Mouse (Mus musculus) CH12.LX (cell line): Measurements from ENCODE around the gene L2hgdh. TPM values are rescaled to one million over a fixed set of nuclear protein-coding genes. Genes with fewer than 3 reads are reported as not detected.

Experiments used
- DNase-seq: peaks from one replicate; pipeline ENCODE4 v3.0.0-alpha.2; 2013; ENCODE audit errors: extremely low read depth
- H3K27ac ChIP-seq: 2 replicates; pipeline ENCODE4 v1.5.1; 2012; ENCODE audit warnings: low read depth, mild to moderate bottlenecking, control low read depth, moderate library complexity; ENCODE audit not compliant: insufficient read depth
- H3K27me3 ChIP-seq: replicated peaks from 2 replicates; pipeline ENCODE3; 2012; ENCODE audit warnings: inconsistent platforms
- H3K36me3 ChIP-seq, 2 experiments: replicated peaks in 1 of 2; 2 replicates each; pipeline versions ENCODE3 to v1.6.1; 2012; ENCODE audit warnings: inconsistent platforms in 1 of 2, low read length in 1 of 2, mild to moderate bottlenecking in 1 of 2, mixed read lengths in 1 of 2, moderate library complexity in 1 of 2; ENCODE audit not compliant: control insufficient read depth in 1 of 2, insufficient read depth in 1 of 2
- H3K4me1 ChIP-seq, 2 experiments: 2 replicates each; pipeline ENCODE4 v1.6.1; 2012; ENCODE audit warnings: inconsistent platforms in 1 of 2, moderate library complexity in 1 of 2; ENCODE audit not compliant: insufficient read depth in 2 of 2, control insufficient read depth in 1 of 2
- H3K4me2 ChIP-seq: 2 replicates; pipeline ENCODE4 v1.6.1; 2012; ENCODE audit warnings: low read depth, mild to moderate bottlenecking, control low read depth; ENCODE audit not compliant: poor library complexity, insufficient read depth, severe bottlenecking
- H3K4me3 ChIP-seq, 3 experiments: fragments of 150-350 bp in 1 of 3; sonication (generic) in 1 of 3; replicated peaks in 1 of 3; 2 replicates each; pipeline versions ENCODE3 to v1.5.1; 2011 to 2012; ENCODE audit warnings: low read depth in 2 of 3, low read length in 2 of 3, mild to moderate bottlenecking in 2 of 3, moderate library complexity in 2 of 3, control low read depth in 1 of 3, improper control_type of control experiment in 1 of 3, inconsistent platforms in 1 of 3, mixed read lengths in 1 of 3; ENCODE audit not compliant: poor library complexity in 1 of 3
- H3K79me2 ChIP-seq: replicated peaks from 2 replicates; pipeline ENCODE4 v1.6.1; 2012; ENCODE audit warnings: mild to moderate bottlenecking, moderate library complexity; ENCODE audit not compliant: control insufficient read depth, poor library complexity, insufficient read depth, severe bottlenecking; ENCODE audit errors: extremely low read depth
- H3K9ac ChIP-seq: 2 replicates; pipeline ENCODE4 v1.6.1; 2012; ENCODE audit warnings: low read depth, mild to moderate bottlenecking, control low read depth, moderate library complexity; ENCODE audit not compliant: insufficient read depth
- H3K9me3 ChIP-seq: replicated peaks from 2 replicates; pipeline ENCODE3; 2012; ENCODE audit warnings: low read length, inconsistent platforms, mixed read lengths
- CHD2 ChIP-seq: IDR thresholded peaks from 2 replicates; pipeline ENCODE4 v1.6.1; 2011; ENCODE audit warnings: low read length, improper control_type of control experiment
- CTCF ChIP-seq, 2 experiments: IDR thresholded peaks in 1 of 2; conservative IDR thresholded peaks in 1 of 2; 2 replicates each; pipeline ENCODE4 v1.5.1; 2011 to 2012; ENCODE audit warnings: low read depth in 2 of 2, low read length in 2 of 2, improper control_type of control experiment in 1 of 2, inconsistent platforms in 1 of 2, mild to moderate bottlenecking in 1 of 2, moderate library complexity in 1 of 2
- HCFC1 ChIP-seq: IDR thresholded peaks from 2 replicates; pipeline ENCODE4 v1.6.1; 2012; ENCODE audit warnings: low read depth, mild to moderate bottlenecking, inconsistent platforms, low read length, improper control_type of control experiment
- JUN ChIP-seq: IDR thresholded peaks from 2 replicates; pipeline ENCODE4 v1.6.1; 2011; ENCODE audit warnings: low read depth, mild to moderate bottlenecking, low read length, improper control_type of control experiment, moderate library complexity; ENCODE audit not compliant: insufficient read depth
- JUND ChIP-seq: conservative IDR thresholded peaks from 2 replicates; pipeline ENCODE4 v1.6.1; 2011; ENCODE audit warnings: low read depth, low read length, improper control_type of control experiment
- KAT2A ChIP-seq: IDR thresholded peaks from 2 replicates; pipeline ENCODE4 v1.6.1; 2012; ENCODE audit warnings: low read length, improper control_type of control experiment, inconsistent platforms; ENCODE audit not compliant: insufficient replicate concordance
- MYC ChIP-seq: IDR thresholded peaks from 2 replicates; pipeline ENCODE4 v1.6.1; 2011; ENCODE audit warnings: low read depth, mild to moderate bottlenecking, improper control_type of control experiment, low read length
- NRF1 ChIP-seq: IDR thresholded peaks from 2 replicates; pipeline ENCODE4 v1.6.1; 2014; ENCODE audit warnings: low read depth, mild to moderate bottlenecking, inconsistent platforms, low read length, improper control_type of control experiment, moderate library complexity
- POLR2A ChIP-seq: IDR thresholded peaks from 2 replicates; pipeline ENCODE4 v1.6.1; 2011; ENCODE audit warnings: low read depth, mild to moderate bottlenecking, improper control_type of control experiment, low read length
- POLR2AphosphoS2 ChIP-seq: IDR thresholded peaks from 2 replicates; pipeline ENCODE4 v1.6.1; 2011; ENCODE audit warnings: low read depth, low read length, improper control_type of control experiment
- RAD21 ChIP-seq: IDR thresholded peaks from 2 replicates; pipeline ENCODE4 v1.6.1; 2011; ENCODE audit warnings: low read depth, mild to moderate bottlenecking, low read length, improper control_type of control experiment, moderate library complexity
- RCOR1 ChIP-seq: conservative IDR thresholded peaks from 2 replicates; pipeline ENCODE4 v1.6.1; 2012; ENCODE audit warnings: low read depth, mild to moderate bottlenecking, inconsistent platforms, low read length, improper control_type of control experiment
- SIN3A ChIP-seq: IDR thresholded peaks from 2 replicates; pipeline ENCODE4 v1.6.1; 2012; ENCODE audit warnings: low read length, improper control_type of control experiment, inconsistent platforms
- SMC3 ChIP-seq: IDR thresholded peaks from 2 replicates; pipeline ENCODE4 v1.6.1; 2011; ENCODE audit warnings: low read depth, low read length, improper control_type of control experiment
- TCF12 ChIP-seq: IDR thresholded peaks from 2 replicates; pipeline ENCODE4 v1.6.1; 2014; ENCODE audit warnings: low read depth, mild to moderate bottlenecking, inconsistent platforms, low read length, improper control_type of control experiment
- UBTF ChIP-seq: IDR thresholded peaks from 2 replicates; pipeline ENCODE4 v1.6.1; 2012; ENCODE audit warnings: low read depth, mild to moderate bottlenecking, inconsistent platforms, low read length, improper control_type of control experiment, moderate library complexity
- USF1 ChIP-seq: IDR thresholded peaks from 2 replicates; pipeline ENCODE4 v1.6.1; 2014; ENCODE audit warnings: low read depth, mild to moderate bottlenecking, inconsistent platforms, low read length, improper control_type of control experiment
- ZC3H11A ChIP-seq: IDR thresholded peaks from 2 replicates; pipeline ENCODE4 v1.6.1; 2012; ENCODE audit warnings: low read depth, mild to moderate bottlenecking, inconsistent platforms, low read length, improper control_type of control experiment
- ZKSCAN1 ChIP-seq: IDR thresholded peaks from 2 replicates; pipeline ENCODE4 v1.6.1; 2012; ENCODE audit warnings: low read depth, inconsistent platforms, low read length, improper control_type of control experiment, borderline replicate concordance
- ZMIZ1 ChIP-seq: IDR thresholded peaks from 2 replicates; pipeline ENCODE4 v1.6.1; 2012; ENCODE audit warnings: low read depth, mild to moderate bottlenecking, inconsistent platforms, low read length, improper control_type of control experiment
- ZNF384 ChIP-seq: IDR thresholded peaks from 2 replicates; pipeline ENCODE4 v1.6.1; 2012; ENCODE audit warnings: low read depth, low read length, improper control_type of control experiment, inconsistent platforms
- dilution Hi-C: fragments of 300-500 bp; cut with MboI; formaldehyde crosslinking; loops from 2 replicates; pipeline ENCODE4 v1.14.3; 2020; ENCODE audit warnings: low sequenced_read_pairs; ENCODE audit not compliant: extremely low pct_unique_long_range_greater_than_20kb, extremely low pct_ligation_motif_present
- in situ Hi-C: fragments of 300-500 bp; cut with MboI; formaldehyde crosslinking; loops from 3 replicates; pipeline ENCODE4 v1.14.3; 2019; ENCODE audit warnings: low sequenced_read_pairs, low pct_ligation_motif_present, low pct_unique_long_range_greater_than_20kb, mixed read lengths
- polyA plus RNA-seq: library from polyadenylated mRNA; unstranded; fragments of >175 nt; gene quantifications from 2 replicates; pipeline ENCODE4 v1.2.1, GENCODE M21; 2012; ENCODE audit warnings: low read depth; ENCODE audit not compliant: insufficient read length
- total RNA-seq, 2 experiments: library from RNA; depleted of rRNA; stranded (reverse); fragments of 300-350 nt in 1 of 2; fragments of >200 nt in 1 of 2; gene quantifications; 2 replicates each; pipeline ENCODE4 v1.2.3; 2012 to 2014

Gene L2hgdh
- total and polyA plus RNA-seq, 3 experiments = 12.1 to 24.3 (median 15.4) TPM

DNA sequence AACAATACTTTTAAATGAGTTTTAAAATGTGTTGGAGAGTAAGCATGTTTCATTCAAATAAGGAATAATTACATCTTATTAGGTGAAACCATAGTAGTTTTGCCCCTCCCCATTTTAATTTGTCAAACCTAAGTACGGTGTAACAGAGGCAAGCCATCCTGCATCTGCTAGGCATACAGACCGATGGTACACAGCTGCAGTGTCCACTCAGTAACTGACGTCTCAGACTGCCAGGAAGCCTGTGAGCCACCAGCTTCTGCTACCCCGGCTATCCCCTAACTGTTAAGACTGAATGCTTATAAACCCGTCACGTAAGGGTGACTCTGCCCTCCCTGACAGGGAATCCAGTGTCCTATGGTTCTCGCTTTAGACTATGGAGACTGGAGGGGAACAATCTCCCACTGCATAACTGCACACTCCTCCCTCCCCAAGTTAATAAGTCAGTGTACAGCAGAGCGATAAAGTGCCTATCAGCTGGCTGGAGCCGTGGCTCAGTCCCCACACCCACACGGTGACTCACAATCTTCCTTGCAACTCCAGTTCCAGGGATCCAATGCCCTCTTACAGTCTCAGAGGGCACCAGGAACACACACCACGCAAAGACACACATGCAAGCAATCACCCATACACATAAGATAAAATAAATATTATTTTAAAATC lies 19.7 kb downstream of the L2hgdh start:
- Histone ChIP-seq H3K9ac (no peak overlapping the region), H3K9me3 (no peaks in the 10 kb centered on the region), H3K4me2 (no peak overlapping the region)
- TF ChIP-seq POLR2AphosphoS2 (no peak), RAD21 (no peak), CTCF (conservative IDR thresholded peaks at IDR 0.05 in 1 of 2, IDR thresholded peaks at IDR 0.05 in 1 of 2; ENCODE audit: low read depth in 2 of 2, low read length in 2 of 2) (no peak), SMC3 (no peak), UBTF (no peak), CHD2 (no peak), ZMIZ1 (no peak), KAT2A (no peak), ZC3H11A (no peak), NRF1 (no peak), SIN3A (no peak), TCF12 (no peak), ZKSCAN1 (no peak), JUN (no peak), RCOR1 (no peak), ZNF384 (no peak), MYC (no peak), USF1 (no peak), POLR2A (no peak)
- TF ChIP-seq, all 38 proteins: peak for 0
- in situ Hi-C loops (no loop called here), dilution Hi-C loops (no loop called here)
- Histone ChIP-seq H3K4me1 (no peaks in the 10 kb centered on the region), H3K27ac (no peak overlapping the region), H3K27me3 (no peaks in the 10 kb centered on the region), H3K4me3 (no peak overlapping the region), H3K36me3 (peaks cover 15 to 59% of the 10 kb centered on the region in 2 experiments), H3K79me2 (no peaks in the 10 kb centered on the region)
- DNase-seq = no peak

DNA sequence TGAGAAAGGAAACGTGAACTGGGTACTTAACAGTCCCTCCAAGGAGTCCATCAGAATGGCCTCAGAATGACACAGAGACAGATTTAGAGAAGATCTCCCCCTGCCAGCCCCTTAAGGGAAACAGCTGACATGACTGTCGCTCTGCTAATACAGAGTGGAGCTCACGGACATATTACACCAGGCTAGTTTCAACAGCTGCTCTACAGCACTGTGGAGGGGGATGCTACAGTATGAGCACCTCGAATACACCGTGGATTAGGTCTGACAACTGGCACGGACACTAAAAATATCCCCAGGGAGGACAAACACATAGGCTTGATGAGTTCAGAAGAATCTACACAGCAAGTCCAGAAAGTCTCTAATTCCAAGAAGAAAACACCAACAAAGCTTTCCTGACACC lies 26.3 kb downstream of the L2hgdh start:
- Histone ChIP-seq H3K36me3 (peaks cover 16 to 59% of the 10 kb centered on the region in 2 experiments), H3K27ac (no peak overlapping the region)
- dilution Hi-C loops = no loop called here
- TF ChIP-seq ZMIZ1 (no peak), HCFC1 (no peak), JUND (no peak), RCOR1 (no peak), USF1 (no peak)
- TF ChIP-seq, all 38 proteins: peak for 0
- Histone ChIP-seq H3K27me3 (no peaks in the 10 kb centered on the region), H3K4me1 (no peaks in the 10 kb centered on the region), H3K9ac (no peak overlapping the region), H3K79me2 (no peaks in the 10 kb centered on the region), H3K4me2 (no peak overlapping the region), H3K9me3 (no peaks in the 10 kb centered on the region), H3K4me3 (no peak overlapping the region)
- no peak for DNase-seq
- in situ Hi-C loops = loop anchor here (10.0 to 25.0 kb wide), 3 partner anchors 114 to 486 kb away; partner anchors contain the start of genes Gm49384, Nemf and Vcpkmt
